Mouse (Mus musculus) embryonic fibroblast, embryonic 13.5 days (primary cell): ENCODE measurements around the gene Fam131c. TPM values are rescaled to one million over a fixed set of nuclear protein-coding genes. Genes with fewer than 3 reads are reported as not detected.
A peak's percentile ranks its signal among the peaks of the same experiment; 100 is the strongest.

Experiments used
- H3K27ac ChIP-seq: 2 replicates; pipeline ENCODE4 v1.5.1; 2012; ENCODE audit warnings: low read length, control low read depth, inconsistent platforms; ENCODE audit not compliant: insufficient read depth
- H3K4me1 ChIP-seq: 2 replicates; pipeline ENCODE4 v1.6.1; 2011; ENCODE audit warnings: low read length; ENCODE audit not compliant: control insufficient read depth, insufficient read depth
- H3K4me3 ChIP-seq: 2 replicates; pipeline ENCODE4 v1.5.1; 2011; ENCODE audit warnings: mild to moderate bottlenecking, control low read depth, low read length; ENCODE audit not compliant: insufficient read depth
- CTCF ChIP-seq: IDR thresholded peaks from 2 replicates; pipeline ENCODE4 v1.5.1; 2011; ENCODE audit warnings: mild to moderate bottlenecking, control low read depth, low read length, moderate library complexity, borderline replicate concordance; ENCODE audit not compliant: insufficient read depth
- POLR2A ChIP-seq: IDR thresholded peaks from 2 replicates; pipeline ENCODE4 v1.6.1; 2011; ENCODE audit warnings: low read depth, mild to moderate bottlenecking, control low read depth, low read length, moderate library complexity
- polyA plus RNA-seq: library from polyadenylated mRNA; stranded (reverse); fragments of >200 nt; gene quantifications from 2 replicates; pipeline ENCODE4 v1.2.4, GENCODE M21; 2011; ENCODE audit warnings: low read depth; ENCODE audit not compliant: missing spikeins, insufficient read length

Fam131c gene
- polyA plus RNA-seq, 1 experiment = not detected

DNA sequence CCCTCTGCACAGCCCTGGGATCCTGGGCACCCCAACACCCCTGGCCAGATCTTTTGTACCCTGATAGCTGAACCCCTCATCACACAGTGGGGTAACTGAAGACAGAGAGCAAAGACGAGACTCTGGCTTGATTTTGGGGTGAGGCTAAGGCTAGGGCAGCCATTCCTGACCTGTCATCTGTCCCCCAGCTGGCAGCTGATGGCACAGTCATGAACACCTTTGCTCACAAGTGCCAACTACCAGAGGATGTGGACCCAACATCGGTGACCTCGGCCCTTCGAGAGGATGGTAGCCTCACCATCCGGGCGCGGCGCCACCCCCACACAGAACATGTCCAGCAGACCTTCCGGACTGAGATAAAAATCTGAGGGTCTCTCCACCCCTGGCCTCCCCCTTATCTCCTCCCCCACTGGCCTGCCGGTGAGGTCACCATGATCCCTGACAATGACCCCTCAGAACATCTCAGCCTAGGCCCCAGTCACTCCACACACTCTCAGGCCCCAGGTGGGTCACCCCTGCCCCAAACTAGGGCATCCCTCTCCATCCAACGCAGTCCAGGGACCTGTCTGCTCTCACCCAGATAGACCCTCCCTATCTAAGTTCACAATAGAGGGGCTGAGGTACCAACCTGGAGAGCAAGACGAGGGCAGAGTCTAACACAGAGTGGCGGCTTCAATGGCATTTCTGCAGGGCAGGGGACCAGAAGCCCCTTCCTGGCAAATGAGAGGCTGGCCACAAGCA lies 55.8 kb downstream of the Fam131c start:
- Histone ChIP-seq H3K27ac (peak overlapping the region; percentile 91; the same call in 1 of the 2 replicates), H3K4me3 (no peak overlapping the region), H3K4me1 (peaks cover 20% of the 10 kb centered on the region)
- no peak for TF ChIP-seq POLR2A

DNA sequence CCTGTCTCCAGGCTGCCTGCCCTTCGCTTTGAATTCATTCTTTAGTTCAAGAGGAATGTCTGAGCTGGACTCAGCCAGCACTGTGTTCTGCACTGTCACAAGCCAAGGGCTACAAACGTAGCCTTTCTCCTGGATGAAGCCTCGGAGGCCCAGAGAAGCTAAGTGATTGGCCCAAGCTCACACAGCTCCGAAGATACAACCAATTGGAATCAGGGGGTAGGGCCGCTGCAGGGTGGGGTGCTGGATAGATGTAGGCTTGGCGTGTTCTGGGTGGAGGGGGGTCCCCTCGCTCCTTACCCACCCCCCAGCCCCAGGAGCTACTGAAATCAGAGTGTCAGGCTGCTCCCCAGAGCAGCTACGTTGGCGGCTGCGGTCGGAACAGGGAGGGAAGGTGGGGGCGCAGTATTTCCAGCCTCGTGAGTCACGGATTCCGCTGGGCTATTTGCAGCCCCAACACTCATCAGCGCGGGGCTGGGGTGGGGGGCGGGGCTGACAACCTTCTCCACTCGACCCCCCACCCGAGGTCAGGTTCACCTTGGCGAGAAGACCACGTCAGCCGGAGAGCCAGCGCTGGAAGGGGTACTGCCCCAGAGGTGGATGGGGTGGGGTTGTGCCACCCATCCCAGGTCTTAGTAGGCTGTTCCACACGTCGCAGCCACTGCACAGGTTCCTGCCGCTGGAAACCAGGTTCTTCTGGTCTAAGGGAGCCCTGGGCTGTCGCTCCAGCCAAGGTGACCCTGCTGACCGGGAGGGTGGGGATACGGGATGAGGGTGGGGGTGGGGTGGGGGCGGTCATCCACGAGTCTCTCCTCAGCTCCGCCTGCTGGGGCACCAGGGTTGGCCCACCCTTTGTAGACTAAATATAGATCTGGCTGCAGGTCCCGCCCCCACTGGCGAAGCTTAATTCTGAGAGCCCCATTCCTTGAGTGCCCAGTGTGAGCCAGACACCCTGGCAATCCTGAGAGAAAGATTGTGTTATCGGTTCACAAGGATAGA lies 57.8 kb downstream of the Fam131c start:
- peaks cover 20% of the 10 kb centered on the region for H3K4me1 ChIP-seq
- H3K27ac ChIP-seq = peak overlapping the region; percentile 98
- TF ChIP-seq CTCF = no peak
- peak; percentile 94 for TF ChIP-seq POLR2A
- peak overlapping the region; percentile 21 for H3K4me3 ChIP-seq

GRCm38 (mm10) chr4:141426796-141427745 lies 59.1 kb downstream of the Fam131c start:
- Histone ChIP-seq H3K4me3 (no peak overlapping the region), H3K4me1 (peaks cover 18% of the 10 kb centered on the region), H3K27ac (peak overlapping the region; percentile 98)
- no peak for TF ChIP-seq POLR2A
- TF ChIP-seq CTCF = no peak

- Histone ChIP-seq H3K27ac (no peak overlapping the region), H3K4me1 (peaks cover 18% of the 10 kb centered on the region), H3K4me3 (no peak overlapping the region)
Measured at GRCm38 (mm10) chr4:141427921-141428320, 59.9 kb downstream of the Fam131c start.

DNA sequence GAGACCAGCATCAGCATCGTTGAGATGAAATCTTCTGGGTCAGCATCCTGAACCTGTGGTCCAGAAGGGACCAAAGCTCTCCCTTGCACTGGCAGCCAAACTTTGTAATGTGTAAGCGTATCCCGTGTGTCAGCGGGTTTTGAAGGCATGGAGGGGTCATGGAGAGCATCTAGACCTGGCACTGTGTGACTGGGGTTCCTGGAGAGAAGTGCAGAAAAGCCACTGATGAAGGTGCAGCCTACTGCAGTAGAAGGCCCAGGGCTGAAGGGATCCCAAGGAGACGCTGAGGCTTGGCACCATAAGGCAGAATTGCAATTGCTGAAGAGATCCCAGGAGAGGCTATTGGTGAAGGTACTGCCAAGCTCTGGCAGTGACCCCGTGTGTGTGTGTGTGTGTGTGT lies 61.4 kb downstream of the Fam131c start:
- Histone ChIP-seq H3K4me3 (no peak overlapping the region), H3K4me1 (peaks cover 14% of the 10 kb centered on the region), H3K27ac (no peak overlapping the region)
- no peak for TF ChIP-seq POLR2A
- TF ChIP-seq CTCF = no peak

More at GRCm38 (mm10) chr4:141427921-141428320, 59.9 kb downstream of the Fam131c start:
- no peak for TF ChIP-seq POLR2A
- no peak for TF ChIP-seq CTCF

GRCm38 (mm10) chr4:141429847-141430246 lies 61.8 kb downstream of the Fam131c start:
- Histone ChIP-seq H3K4me1 (peaks cover 11% of the 10 kb centered on the region), H3K4me3 (no peak overlapping the region), H3K27ac (no peak overlapping the region)
- peak; percentile 73; the same call in 1 of the 2 replicates for TF ChIP-seq CTCF
- no peak for TF ChIP-seq POLR2A

DNA sequence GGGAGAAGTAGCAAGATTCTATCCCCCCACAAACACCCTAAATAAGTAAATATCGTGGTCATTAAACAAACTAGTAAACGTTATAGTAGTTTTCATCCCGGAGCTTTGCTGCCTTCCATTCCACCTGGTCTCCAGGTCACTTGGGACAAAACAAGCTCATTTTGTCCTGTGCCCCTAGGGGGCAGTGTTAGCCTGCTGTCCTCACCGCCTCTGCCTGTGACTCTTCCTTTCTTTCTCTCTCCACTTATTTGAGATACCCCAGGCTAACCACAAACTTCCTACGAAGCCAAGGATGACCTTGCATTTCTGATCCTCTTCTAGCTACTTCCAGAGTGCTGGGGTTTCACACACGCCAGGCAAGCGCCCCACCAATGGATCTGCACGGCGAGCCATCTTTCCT lies 63.0 kb downstream of the Fam131c start:
- TF ChIP-seq POLR2A = no peak
- TF ChIP-seq CTCF = peak; percentile 80
- H3K4me3 ChIP-seq = no peak overlapping the region
- H3K27ac ChIP-seq = no peak overlapping the region
- peaks cover 9% of the 10 kb centered on the region; the same call in 1 of the 2 replicates for H3K4me1 ChIP-seq

DNA sequence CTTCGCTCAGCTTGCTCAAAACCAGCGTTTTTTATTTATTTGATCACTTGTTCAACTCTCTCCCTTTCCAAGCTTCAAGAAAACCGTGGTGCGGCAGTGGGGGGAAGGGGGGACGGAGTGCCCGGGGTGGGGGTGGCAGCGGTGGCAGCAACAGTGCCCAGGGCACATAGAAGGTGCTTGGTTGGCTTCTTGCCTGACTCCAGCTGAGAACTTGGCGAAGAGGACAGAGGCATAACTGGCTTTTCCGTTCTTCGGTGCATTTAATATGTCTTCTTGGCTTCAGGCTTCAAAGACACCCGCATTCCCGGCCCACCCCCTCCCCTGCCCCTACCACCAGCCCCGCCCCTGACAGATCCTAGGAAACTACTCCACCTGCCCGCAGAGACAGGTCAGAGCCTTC lies 64.6 kb downstream of the Fam131c start:
- H3K4me1 ChIP-seq = 0 out of 2 replicates have a peak, but pooled peaks cover under 1% of the 10 kb centered on the region
- H3K27ac ChIP-seq = no peak overlapping the region
- TF ChIP-seq POLR2A (no peak), CTCF (no peak)
- H3K4me3 ChIP-seq = no peak overlapping the region

DNA sequence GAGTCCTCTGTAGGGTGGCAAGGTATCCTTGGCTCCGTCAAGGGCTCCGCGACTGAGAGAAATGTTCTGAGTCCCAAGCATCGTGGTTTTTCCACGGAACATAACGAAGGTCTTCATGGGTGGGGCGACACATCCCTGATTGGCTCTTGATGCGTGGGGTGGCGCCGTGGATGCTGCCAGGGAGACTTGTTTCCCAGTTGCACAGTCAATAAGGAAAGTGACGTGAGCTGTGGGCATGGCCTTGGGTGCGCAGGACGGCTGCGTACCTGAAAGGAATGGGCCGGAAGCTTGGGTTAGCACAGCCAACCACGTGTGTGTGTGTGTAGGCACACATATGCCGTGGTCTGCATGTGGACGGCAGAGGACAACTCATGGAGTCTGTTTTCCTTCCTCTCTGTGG lies 65.2 kb downstream of the Fam131c start:
- no peaks in the 10 kb centered on the region for H3K4me1 ChIP-seq
- H3K4me3 ChIP-seq = no peak overlapping the region
- TF ChIP-seq CTCF (no peak), POLR2A (no peak)
- no peak overlapping the region for H3K27ac ChIP-seq

Other genes starting within 250 kb of the Fam131c start
- gene Szrd1, start 228.4 kb upstream of the Fam131c start, polyA plus RNA-seq = 117 and 126 TPM in 2 replicates
- gene Fbxo42, start 220.3 kb upstream of the Fam131c start, polyA plus RNA-seq = 17.9 and 22.1 TPM in 2 replicates
- 1.3 and 2.1 TPM in 2 replicates for gene Rsg1, start 154.3 kb upstream of the Fam131c start, polyA plus RNA-seq
- 15.2 and 16.4 TPM in 2 replicates for gene Arhgef19, start 128.7 kb upstream of the Fam131c start, polyA plus RNA-seq
- gene Epha2, start 67.0 kb upstream of the Fam131c start, polyA plus RNA-seq = 16.7 and 28.6 TPM in 2 replicates
- not detected in 2 replicates for gene Clcnka, start 30.5 kb downstream of the Fam131c start, polyA plus RNA-seq
- gene Clcnkb, start 47.8 kb downstream of the Fam131c start, polyA plus RNA-seq = not detected in 2 replicates
- 1.2 and 1.9 TPM in 2 replicates for gene Hspb7, start 52.6 kb downstream of the Fam131c start, polyA plus RNA-seq
- not detected in 2 replicates for gene Srarp, start 67.9 kb downstream of the Fam131c start, polyA plus RNA-seq
- 14.4 and 15.1 TPM in 2 replicates for gene Zbtb17, start 76.4 kb downstream of the Fam131c start, polyA plus RNA-seq
- 20.7 and 21.2 TPM in 2 replicates for gene Spen, start 170.4 kb downstream of the Fam131c start, polyA plus RNA-seq
- gene Fblim1, start 237.9 kb downstream of the Fam131c start, polyA plus RNA-seq = 72.4 and 90.1 TPM in 2 replicates